Mouse (Mus musculus) bone marrow, adult 2 months (tissue): ENCODE measurements at regions not wholly inside any gene's neighbourhood (a gene's known extent, or its start where the extent isn't known, plus 50 kb on each side); places are given as distances from the start of the nearest gene placed in this dataset.

Experiments used
- CTCF ChIP-seq: fragments of 200-500 bp; IDR thresholded peaks from 2 replicates; pipeline ENCODE4 v1.5.1; 2011; ENCODE audit warnings: low read length, control low read depth; ENCODE audit not compliant: control insufficient read depth, insufficient read depth
- POLR2A ChIP-seq: fragments of 200-500 bp; IDR thresholded peaks from 2 replicates; pipeline ENCODE4 v1.6.1; 2011; ENCODE audit warnings: low read depth, mild to moderate bottlenecking, control low read depth, low read length, borderline replicate concordance; ENCODE audit not compliant: control insufficient read depth

DNA sequence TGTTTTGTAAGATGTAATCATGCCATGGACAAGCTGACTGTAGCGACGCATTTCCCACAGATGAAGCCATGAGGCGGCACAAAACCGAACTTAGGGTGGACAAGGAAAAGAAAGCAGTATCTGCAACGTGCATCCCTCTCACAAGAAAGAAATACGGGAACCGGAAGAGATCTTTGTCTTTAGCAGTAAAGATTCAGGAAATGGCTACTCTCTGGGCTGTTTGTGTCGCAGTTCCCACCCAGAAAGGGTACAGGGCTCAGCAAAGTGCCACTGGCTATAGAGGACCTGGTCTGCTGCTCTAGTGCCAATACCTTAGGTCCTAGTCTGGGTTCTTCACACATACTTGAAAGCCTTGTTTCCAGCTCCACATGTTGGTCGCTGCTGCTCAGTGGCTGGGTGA is 131.1 kb upstream of the Mki67 start:
- TF ChIP-seq CTCF = no peak
- no peak for TF ChIP-seq POLR2A
